Mouse (Mus musculus): ENCODE data around the gene Tnfrsf13c.

Tnfrsf13c gene

GRCm38 (mm10) chr15:82230098-82230611, 6.0 kb upstream of the Tnfrsf13c start:
- no peak for DNase-seq (ENCODE audit: low spot score in 2 of 2)

- no peak for DNase-seq (ENCODE audit: low spot score in 2 of 2)
Observed at GRCm38 (mm10) chr15:82229542-82230045, 5.4 kb upstream of the Tnfrsf13c start.

GRCm38 (mm10) chr15:82225769-82226168, 1.6 kb upstream of the Tnfrsf13c start:
- no peak for DNase-seq (ENCODE audit: low spot score in 2 of 2)

- no peak for DNase-seq (ENCODE audit: low spot score in 2 of 2)
Observed at GRCm38 (mm10) chr15:82224602-82225215, 540 bp upstream of the Tnfrsf13c start.

DNA sequence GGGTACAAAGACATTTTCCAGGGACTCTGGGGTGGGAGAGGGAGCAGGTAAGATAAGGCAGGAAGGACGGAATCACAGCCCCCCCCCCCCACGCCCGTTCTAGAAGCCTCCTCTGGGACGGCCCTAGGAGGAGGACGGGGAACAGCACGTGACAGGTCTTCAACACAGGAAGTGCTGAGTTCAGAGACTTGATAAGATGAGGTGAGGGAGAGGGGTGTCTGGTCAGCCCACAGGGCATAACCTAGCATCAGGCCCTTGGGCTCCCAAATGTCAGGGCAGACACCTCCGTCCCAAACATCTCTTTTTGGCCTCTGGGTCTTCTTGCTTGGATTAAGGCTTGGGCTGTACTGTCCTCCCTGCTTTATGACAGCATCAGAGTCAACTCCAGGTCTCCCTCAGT, 918 bp downstream of the Tnfrsf13c start:
- DNase-seq (ENCODE audit: low spot score in 2 of 2), result no peak

GRCm38 (mm10) chr15:82221104-82221860, 2.9 kb downstream of the Tnfrsf13c start:
- DNase-seq (ENCODE audit: low spot score in 2 of 2), result no peak

DNA sequence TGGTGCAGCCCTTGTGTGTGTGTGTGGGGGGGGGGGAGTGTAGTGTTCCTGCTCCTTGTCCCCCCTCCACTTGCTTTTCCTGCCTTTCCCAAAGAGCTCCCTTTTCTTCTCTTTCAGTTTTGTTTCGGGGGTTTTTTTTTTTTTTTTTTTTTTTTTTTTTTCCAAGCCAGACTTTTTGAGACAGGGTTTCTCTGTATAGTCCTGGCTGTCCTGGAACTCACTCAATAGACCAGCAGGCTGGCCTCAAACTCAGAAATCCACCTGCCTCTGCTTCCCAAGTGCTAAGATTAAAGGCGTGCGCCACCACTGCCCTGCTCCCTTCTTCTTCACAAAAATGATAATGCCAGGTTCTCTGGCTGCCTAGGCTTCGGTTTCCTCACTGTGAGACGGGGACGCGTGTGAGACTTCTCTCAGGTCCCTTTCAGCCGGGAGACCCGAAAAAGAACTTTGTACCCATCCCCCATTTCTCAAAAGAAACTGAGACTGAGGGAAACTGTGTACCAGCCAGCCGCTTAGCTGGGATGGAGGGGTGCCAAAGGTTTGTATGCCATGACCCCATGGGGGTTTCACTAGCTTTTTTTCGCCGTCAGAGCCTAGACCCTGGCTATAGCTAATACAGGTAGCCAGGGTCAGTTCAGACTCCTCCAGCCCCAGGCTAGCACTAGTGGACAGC, 4.0 kb downstream of the Tnfrsf13c start:
- no peak for DNase-seq (ENCODE audit: low spot score in 2 of 2)

DNA sequence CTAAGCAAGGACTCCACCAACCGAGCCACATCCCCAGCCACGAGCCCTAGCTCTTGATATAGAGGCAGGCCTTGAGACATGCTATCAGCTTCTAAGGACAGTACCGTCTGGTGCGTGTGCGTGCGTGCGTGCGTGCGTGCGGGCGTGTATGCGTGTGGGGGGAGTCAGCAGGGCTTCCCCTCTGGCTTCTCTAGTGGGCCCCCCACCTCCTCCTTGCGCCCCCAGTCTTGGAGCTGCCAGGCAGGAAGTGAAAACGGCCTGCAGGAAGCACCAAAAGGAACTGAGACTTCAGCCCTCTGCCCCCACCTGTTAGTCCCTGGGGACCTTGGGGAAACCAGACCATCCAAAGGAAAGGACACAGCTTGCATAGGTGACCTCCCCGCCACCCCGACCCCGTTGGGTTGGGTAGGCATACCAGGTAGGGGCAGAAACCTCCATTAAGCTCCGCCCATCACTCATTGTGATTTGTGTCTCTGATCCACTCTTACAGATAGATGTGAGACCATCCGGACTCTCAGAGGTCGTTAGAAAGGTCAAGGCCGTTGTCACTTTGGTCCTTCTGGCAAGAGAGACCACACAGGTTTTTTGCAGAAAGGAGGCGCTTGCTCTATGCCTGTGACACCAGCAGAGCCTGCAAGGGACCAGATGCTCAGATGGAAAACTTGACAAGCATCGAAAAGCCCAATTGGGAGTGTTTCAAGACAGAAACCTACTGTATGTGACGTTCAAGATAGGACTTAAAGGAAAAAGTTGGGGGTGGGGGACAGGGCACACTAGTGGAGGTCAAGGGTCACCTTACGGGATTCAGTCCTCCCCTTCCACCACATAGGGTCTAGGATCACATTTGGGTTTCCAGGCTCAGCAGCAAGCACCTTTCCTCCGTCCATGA, 5.1 kb downstream of the Tnfrsf13c start:
- no peak for DNase-seq (ENCODE audit: low spot score in 2 of 2)

- no peak for DNase-seq (ENCODE audit: low spot score in 2 of 2)
Observed at GRCm38 (mm10) chr15:82217980-82218379, 6.2 kb downstream of the Tnfrsf13c start.

GRCm38 (mm10) chr15:82217039-82217438, 7.1 kb downstream of the Tnfrsf13c start:
- no peak for DNase-seq (ENCODE audit: low spot score in 2 of 2)

GRCm38 (mm10) chr15:82216142-82216827, 7.9 kb downstream of the Tnfrsf13c start:
- DNase-seq (ENCODE audit: low spot score in 2 of 2), result no peak

DNA sequence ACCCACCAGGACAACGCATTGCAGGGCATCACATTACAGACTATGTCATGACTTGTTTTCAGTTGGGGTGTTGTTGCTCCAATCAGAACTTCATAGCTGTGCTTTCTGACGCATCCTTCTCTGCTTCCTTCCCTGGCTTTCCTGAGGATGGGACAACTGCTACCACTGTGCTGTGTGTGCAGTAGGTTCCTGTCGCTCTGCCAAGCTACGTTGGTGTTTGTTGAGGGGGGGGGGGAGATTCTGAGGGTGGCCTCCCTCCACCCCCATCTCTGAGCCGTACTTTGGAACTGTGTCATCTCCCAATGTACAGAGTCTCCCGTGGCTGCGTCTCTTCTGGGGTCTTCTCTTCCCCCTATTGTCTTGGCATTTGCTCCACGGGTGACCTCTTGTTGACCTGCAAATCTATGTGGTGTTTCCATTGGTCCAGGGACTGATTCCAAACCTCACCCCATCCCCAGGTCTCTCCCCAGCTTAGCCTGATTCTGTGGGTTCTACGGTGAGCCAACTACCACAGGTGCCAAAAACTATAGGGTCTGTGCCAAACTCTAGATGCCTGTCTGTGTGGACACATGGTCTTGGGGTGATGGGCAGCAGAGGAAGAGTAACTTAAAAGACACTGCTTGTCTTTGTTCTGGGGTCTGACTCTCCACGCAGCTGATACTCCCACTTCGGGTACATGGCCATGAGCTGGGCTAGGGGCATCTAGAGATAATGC, 8.7 kb downstream of the Tnfrsf13c start:
- no peak for DNase-seq (ENCODE audit: low spot score in 2 of 2)

GRCm38 (mm10) chr15:82213222-82213621, 10.9 kb downstream of the Tnfrsf13c start:
- DNase-seq (ENCODE audit: low spot score in 2 of 2), result no peak

DNA sequence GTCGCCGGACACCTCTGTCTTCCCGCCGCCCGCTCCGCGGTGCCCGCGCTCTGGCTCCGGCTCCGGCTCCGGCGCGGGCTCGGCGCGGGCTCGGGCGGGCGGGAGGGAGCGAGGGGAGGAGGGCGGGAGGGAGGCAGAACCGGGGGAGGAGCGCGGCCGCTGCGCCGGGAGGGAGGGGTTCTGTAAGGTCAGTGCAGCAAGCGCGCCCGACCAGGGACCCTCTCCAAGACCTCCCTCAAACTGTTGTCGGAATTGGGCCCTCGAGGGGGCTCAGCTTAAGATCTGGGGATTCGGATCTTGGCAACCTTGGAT, 11.5 kb downstream of the Tnfrsf13c start, which contains the start of gene Shisa8:
Gene Shisa8, minus strand, starts transcription at position 64 of the 312 bp plus-strand sequence.
- no peak for DNase-seq (ENCODE audit: low spot score in 2 of 2)

- no peak for DNase-seq (ENCODE audit: low spot score in 2 of 2)
Observed at GRCm38 (mm10) chr15:82211911-82212751, 12.0 kb downstream of the Tnfrsf13c start.

DNA sequence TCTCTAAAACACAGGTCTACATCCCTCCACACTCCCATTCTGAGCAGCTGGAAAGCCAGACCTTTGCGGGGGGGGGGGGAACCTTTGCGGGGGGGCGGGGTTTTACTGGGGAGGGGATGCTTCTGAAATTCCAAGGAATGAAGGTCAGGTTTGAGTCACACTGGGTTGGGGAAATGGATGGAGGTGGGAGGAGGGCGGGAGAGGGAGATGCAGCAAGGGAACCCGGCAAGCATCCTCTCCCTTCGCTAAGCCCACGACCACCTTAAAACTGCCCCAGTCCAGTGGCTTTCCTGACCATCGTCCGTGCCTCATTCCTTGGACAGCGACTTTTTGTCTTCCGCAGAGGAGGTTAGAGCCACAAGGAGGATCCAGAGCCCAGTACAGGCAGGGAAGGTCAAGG, 12.9 kb downstream of the Tnfrsf13c start:
- no peak for DNase-seq (ENCODE audit: low spot score in 2 of 2)

GRCm38 (mm10) chr15:82210801-82211200, 13.4 kb downstream of the Tnfrsf13c start:
- DNase-seq (ENCODE audit: low spot score in 2 of 2), result no peak

- no peak for DNase-seq (ENCODE audit: low spot score in 2 of 2)
Observed at GRCm38 (mm10) chr15:82209295-82210050, 14.7 kb downstream of the Tnfrsf13c start.

DNA sequence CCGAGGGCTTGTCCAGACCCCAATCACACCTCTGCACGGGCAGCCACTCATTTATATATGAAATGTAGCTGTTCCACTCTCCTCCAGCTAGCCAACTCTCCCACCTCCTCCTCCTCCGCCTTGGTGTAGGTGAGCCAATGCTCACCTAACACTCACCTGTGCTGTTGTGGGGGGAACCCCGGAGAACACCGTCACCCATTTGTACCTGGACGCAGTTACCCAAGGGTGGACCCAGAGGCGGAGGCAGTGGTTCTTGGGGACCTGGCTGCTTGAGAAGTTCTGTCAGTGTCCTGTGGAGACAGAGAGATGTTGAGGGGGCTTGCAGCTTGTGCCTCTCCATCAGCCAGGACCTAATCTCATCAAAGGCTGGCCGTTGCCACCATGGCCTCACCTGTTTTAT, 15.9 kb downstream of the Tnfrsf13c start:
- no peak for DNase-seq (ENCODE audit: low spot score in 2 of 2)
